Mouse (Mus musculus) hindbrain, embryonic 15.5 days (tissue): ENCODE results near the gene Cd109. TPM values are rescaled to one million over a fixed set of nuclear protein-coding genes. Genes with fewer than 3 reads are reported as not detected.

ENCODE experiments used
- polyA plus RNA-seq: library from polyadenylated mRNA; unstranded; fragments of >200 nt; fragmentation: Nextera tagmentation; extraction: Ambion mirVana; gene quantifications from 2 replicates; pipeline ENCODE4 v1.2.1, GENCODE M21; 2015

The Cd109 gene
- polyA plus RNA-seq, 1 experiment from 2014 or later: 1.3 TPM

Other genes starting within 250 kb of the Cd109 start
- 5.3 and 5.6 TPM in 2 replicates for gene Dppa5a, start 247.4 kb upstream of the Cd109 start, polyA plus RNA-seq
- 5.1 and 5.6 TPM in 2 replicates for gene Ooep, start 236.8 kb upstream of the Cd109 start, polyA plus RNA-seq
- 0.34 and 0.47 TPM in 2 replicates for gene Ddx43, start 219.8 kb upstream of the Cd109 start, polyA plus RNA-seq
- 0.58 and 0.80 TPM in 2 replicates for gene Cgas, start 172.3 kb upstream of the Cd109 start, polyA plus RNA-seq
- 28.6 and 30.5 TPM in 2 replicates for gene Mto1, start 167.3 kb upstream of the Cd109 start, polyA plus RNA-seq
- 1.9 and 2.9 TPM in 2 replicates for gene Gm17324, start 166.8 kb upstream of the Cd109 start, polyA plus RNA-seq
- 2,946 and 3,077 TPM in 2 replicates for gene Eef1a1, start 126.4 kb upstream of the Cd109 start, polyA plus RNA-seq
- gene Slc17a5, start 27.5 kb upstream of the Cd109 start, polyA plus RNA-seq: 15.4 and 16.2 TPM in 2 replicates